Mouse (Mus musculus) forebrain, embryonic 13.5 days (tissue): ENCODE measurements around the gene Adrb1. TPM values are rescaled to one million over a fixed set of nuclear protein-coding genes. Genes with fewer than 3 reads are reported as not detected.

ENCODE experiments used
- ATAC-seq: fragments of 200-750 bp; cut with Nextera tagmentation; 2 replicates; pipeline ENCODE4 v1.8.0; 2017
- H3K27ac ChIP-seq: fragments of 300-500 bp; sonication (generic); 2 replicates; pipeline ENCODE4 v1.5.1; 2015; ENCODE audit warnings: inconsistent platforms, mild to moderate bottlenecking, moderate library complexity
- H3K27me3 ChIP-seq: fragments of 300-500 bp; sonication (generic); 2 replicates; pipeline ENCODE4 v1.6.1; 2015; ENCODE audit warnings: mild to moderate bottlenecking, inconsistent platforms
- H3K36me3 ChIP-seq: fragments of 300-500 bp; sonication (generic); 2 replicates; pipeline ENCODE4 v1.6.1; 2015; ENCODE audit warnings: mild to moderate bottlenecking, inconsistent platforms; ENCODE audit not compliant: poor library complexity, severe bottlenecking
- H3K4me1 ChIP-seq: fragments of 300-500 bp; sonication (generic); 2 replicates; pipeline ENCODE4 v1.6.1; 2015; ENCODE audit warnings: inconsistent platforms
- H3K4me2 ChIP-seq: fragments of 300-500 bp; sonication (generic); 2 replicates; pipeline ENCODE4 v1.6.1; 2015; ENCODE audit warnings: inconsistent platforms, mild to moderate bottlenecking, moderate library complexity
- H3K4me3 ChIP-seq: fragments of 300-500 bp; sonication (generic); 2 replicates; pipeline ENCODE4 v1.5.1; 2015; ENCODE audit warnings: mild to moderate bottlenecking, inconsistent platforms
- H3K9ac ChIP-seq: fragments of 300-500 bp; sonication (generic); 2 replicates; pipeline ENCODE4 v1.6.1; 2015; ENCODE audit warnings: mild to moderate bottlenecking, inconsistent platforms
- H3K9me3 ChIP-seq: fragments of 300-500 bp; sonication (generic); replicated peaks from 2 replicates; pipeline ENCODE4 v1.6.1; 2016; ENCODE audit warnings: inconsistent platforms
- WGBS: fragments of 180-500 bp; shearing (Covaris S2); methylation state at CpG from one replicate; pipeline ENCODE4 v1.1.7; 2015; 5-methylcytosine and 5-hydroxymethylcytosine counted together
- polyA plus RNA-seq: library from polyadenylated mRNA; unstranded; fragments of >200 nt; fragmentation: Nextera tagmentation; extraction: Ambion mirVana; gene quantifications from 2 replicates; pipeline ENCODE4 v1.2.1, GENCODE M21; 2015

Gene Adrb1
- polyA plus RNA-seq, 1 experiment from 2014 or later, result 0.39 TPM

DNA sequence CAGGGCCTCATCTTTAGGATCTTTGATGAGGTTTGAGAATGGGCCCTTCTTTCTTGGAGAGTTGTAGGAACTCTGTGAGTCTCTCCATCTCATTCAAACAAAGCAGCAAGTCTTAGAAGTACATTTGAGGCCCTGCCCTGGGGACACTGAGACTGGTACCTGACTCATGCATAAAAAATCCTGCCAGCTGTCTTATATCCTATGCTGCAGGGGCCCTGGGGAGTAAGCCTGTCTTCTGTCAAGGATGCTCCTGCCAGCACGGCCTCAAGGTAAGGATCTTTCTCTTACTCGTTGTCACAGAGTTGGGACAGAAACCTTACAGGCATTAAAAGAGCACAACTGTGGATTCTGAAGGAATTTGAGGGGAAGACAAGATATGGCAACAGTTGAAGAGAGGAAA, 13.2 kb upstream of the Adrb1 start:
- Histone ChIP-seq H3K36me3 (no peaks in the 10 kb centered on the region), H3K4me3 (no peak overlapping the region), H3K4me2 (no peak overlapping the region), H3K9ac (no peak overlapping the region), H3K4me1 (peaks cover 9% of the 10 kb centered on the region), H3K27me3 (no peaks in the 10 kb centered on the region), H3K9me3 (no peaks in the 10 kb centered on the region), H3K27ac (no peak overlapping the region)
- no peak for ATAC-seq
- 79% methylated on average over 2 of the region's 2 CpGs for WGBS

DNA sequence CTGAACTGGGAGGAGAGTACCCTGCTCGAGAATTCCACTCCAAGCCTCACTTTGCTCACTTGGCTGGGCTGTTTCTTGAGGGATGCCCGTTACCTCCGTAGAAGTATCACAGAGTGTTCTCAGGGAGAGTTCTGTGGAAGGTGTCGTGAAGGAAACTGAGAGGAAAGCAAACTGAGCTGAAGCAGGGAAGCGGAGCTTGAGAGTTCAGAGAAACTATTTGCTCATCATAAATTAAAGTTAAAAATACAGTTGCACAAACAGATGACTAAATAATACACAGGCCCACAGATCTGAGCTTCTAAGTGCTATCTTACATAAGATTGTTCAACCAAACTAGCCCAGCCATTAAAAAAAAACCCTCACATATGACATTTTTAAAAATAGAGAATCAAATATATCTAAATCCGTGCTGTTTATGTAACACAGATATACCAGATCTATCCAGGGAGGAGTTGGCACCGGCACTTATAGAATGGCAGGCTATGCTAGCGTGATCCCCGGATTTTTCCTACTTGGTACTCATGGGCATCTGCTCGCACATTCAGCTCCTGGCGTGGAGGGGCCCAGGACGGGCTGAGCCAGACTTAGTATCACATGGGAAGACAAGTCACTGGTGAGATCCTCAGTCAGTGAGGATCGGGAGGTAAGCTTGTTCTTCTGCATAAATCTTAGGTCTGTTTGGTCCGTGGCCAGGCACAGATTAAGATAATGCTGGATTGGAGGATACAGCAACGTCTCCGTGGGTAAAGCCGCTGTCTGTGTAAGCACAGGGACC, 11.7 kb upstream of the Adrb1 start:
- no peak for ATAC-seq
- H3K9me3 ChIP-seq, result no peaks in the 10 kb centered on the region
- H3K4me2 ChIP-seq, result no peak overlapping the region
- H3K36me3 ChIP-seq, result no peaks in the 10 kb centered on the region
- H3K4me1 ChIP-seq, result peaks cover 10% of the 10 kb centered on the region
- no peaks in the 10 kb centered on the region for H3K27me3 ChIP-seq
- no peak overlapping the region for H3K4me3 ChIP-seq
- 83% methylated on average over 17 of the region's 17 CpGs for WGBS
- no peak overlapping the region for H3K9ac ChIP-seq
- no peak overlapping the region for H3K27ac ChIP-seq

- WGBS, result 88% methylated on average over 5 of the region's 5 CpGs
- H3K27ac ChIP-seq, result no peak overlapping the region
- H3K27me3 ChIP-seq, result peaks cover 9% of the 10 kb centered on the region; the same call in 1 of the 2 replicates
- H3K4me1 ChIP-seq, result peaks cover 4% of the 10 kb centered on the region; the same call in 1 of the 2 replicates
- no peaks in the 10 kb centered on the region for H3K36me3 ChIP-seq
- H3K4me2 ChIP-seq, result no peak overlapping the region
- H3K9me3 ChIP-seq, result no peaks in the 10 kb centered on the region
- ATAC-seq, result no peak
- H3K4me3 ChIP-seq, result no peak overlapping the region
- no peak overlapping the region for H3K9ac ChIP-seq
Observed at GRCm38 (mm10) chr19:56713613-56714012, 8.4 kb upstream of the Adrb1 start.

DNA sequence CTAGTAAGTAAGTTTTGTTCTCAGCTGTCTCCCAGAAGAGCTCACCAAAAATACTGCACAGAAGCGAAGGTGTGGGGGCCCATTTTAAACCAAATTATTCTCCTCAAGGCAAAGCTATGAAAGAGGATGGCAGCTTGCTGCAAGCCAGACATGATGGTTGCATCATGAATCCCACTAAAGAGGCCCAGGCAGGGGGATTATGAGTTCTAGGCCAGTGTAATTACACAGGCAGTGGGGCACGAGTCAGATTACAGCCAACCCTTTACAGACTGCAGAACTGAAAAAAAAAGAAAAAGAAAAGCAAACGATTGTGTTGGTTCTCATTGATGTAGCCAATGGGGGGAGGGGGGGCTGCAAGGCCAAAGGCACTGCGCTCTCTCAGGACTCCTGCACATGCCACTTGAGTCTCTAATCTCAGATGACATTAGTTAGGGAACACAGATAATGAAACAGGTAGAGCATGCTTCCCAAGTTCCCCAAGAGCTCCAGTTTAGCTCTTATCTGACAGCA, 7.3 kb upstream of the Adrb1 start:
- Histone ChIP-seq H3K36me3 (no peaks in the 10 kb centered on the region), H3K9me3 (no peaks in the 10 kb centered on the region), H3K27me3 (peaks cover 18% of the 10 kb centered on the region), H3K27ac (no peak overlapping the region), H3K4me3 (no peak overlapping the region), H3K9ac (no peak overlapping the region), H3K4me1 (peaks cover 4% of the 10 kb centered on the region; the same call in 1 of the 2 replicates), H3K4me2 (no peak overlapping the region)
- 15% methylated on average over 4 of the region's 4 CpGs for WGBS
- no peak for ATAC-seq

DNA sequence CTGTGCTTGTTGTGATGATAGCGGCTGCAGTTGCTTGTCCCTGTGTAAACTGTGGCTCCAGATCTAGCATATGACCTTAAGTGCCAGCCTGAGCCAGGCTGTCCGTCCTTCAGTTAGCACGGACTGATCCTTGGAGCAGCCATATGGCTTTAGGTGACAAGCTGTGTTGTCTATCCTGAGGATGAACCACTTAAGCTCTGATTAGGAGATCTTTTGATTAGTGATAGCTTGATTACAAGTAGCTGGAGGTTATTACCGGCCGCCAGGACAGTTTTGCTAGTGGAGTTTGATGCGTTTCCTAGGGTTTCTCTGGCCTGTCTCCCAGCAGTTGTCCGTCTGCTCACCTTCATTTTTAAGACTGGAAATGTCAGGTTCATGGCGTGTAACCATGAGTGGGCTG, 4.0 kb upstream of the Adrb1 start:
- H3K4me1 ChIP-seq, result peaks cover 24% of the 10 kb centered on the region
- H3K27me3 ChIP-seq, result peaks cover 48% of the 10 kb centered on the region
- H3K4me3 ChIP-seq, result no peak overlapping the region
- H3K4me2 ChIP-seq, result no peak overlapping the region
- no peak for ATAC-seq
- no peaks in the 10 kb centered on the region for H3K36me3 ChIP-seq
- WGBS, result 91% methylated on average over 8 of the region's 8 CpGs
- H3K9me3 ChIP-seq, result no peaks in the 10 kb centered on the region
- no peak overlapping the region for H3K9ac ChIP-seq
- H3K27ac ChIP-seq, result no peak overlapping the region

DNA sequence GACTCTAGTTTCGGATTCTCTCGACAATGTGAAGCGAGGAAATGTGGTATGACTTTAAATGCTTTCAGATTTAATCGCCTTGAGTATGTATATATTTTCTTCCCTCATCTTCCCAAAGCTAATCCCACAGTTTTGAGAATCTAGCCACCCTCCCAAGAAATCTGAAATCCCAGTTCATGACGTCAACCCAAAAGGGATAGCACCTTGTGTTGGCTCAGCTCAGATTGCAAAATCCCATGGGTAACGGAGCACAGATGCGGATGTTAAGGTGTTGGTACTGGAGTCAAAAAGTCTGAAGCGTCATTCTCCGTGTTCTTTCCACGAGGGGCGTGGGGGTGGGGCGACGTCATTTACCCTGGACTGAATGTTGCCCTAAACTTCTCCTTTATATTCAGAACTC, 1.1 kb upstream of the Adrb1 start:
- Histone ChIP-seq H3K27me3 (peaks cover 75% of the 10 kb centered on the region), H3K4me1 (peaks cover 28% of the 10 kb centered on the region), H3K4me3 (peak overlapping the region; percentile 55; the same call in 1 of the 2 replicates), H3K9ac (peak overlapping the region; percentile 69; the same call in 1 of the 2 replicates), H3K27ac (no peak overlapping the region), H3K9me3 (no peaks in the 10 kb centered on the region), H3K4me2 (peak overlapping the region; percentile 94), H3K36me3 (no peaks in the 10 kb centered on the region)
- WGBS, result 31% methylated on average over 13 of the region's 13 CpGs
- ATAC-seq, result no peak

GRCm38 (mm10) chr19:56722291-56722707, 300 bp downstream of the Adrb1 start:
- Histone ChIP-seq H3K4me2 (peak overlapping the region; percentile 94), H3K36me3 (no peaks in the 10 kb centered on the region), H3K4me1 (peaks cover 33% of the 10 kb centered on the region), H3K9ac (peak overlapping the region; percentile 69), H3K27me3 (peaks cover 88% of the 10 kb centered on the region), H3K9me3 (no peaks in the 10 kb centered on the region), H3K4me3 (peak overlapping the region; percentile 55), H3K27ac (no peak overlapping the region)
- no peak; the same call in 1 of the 2 replicates for ATAC-seq
- 1% methylated on average over 37 of the region's 48 CpGs for WGBS

DNA sequence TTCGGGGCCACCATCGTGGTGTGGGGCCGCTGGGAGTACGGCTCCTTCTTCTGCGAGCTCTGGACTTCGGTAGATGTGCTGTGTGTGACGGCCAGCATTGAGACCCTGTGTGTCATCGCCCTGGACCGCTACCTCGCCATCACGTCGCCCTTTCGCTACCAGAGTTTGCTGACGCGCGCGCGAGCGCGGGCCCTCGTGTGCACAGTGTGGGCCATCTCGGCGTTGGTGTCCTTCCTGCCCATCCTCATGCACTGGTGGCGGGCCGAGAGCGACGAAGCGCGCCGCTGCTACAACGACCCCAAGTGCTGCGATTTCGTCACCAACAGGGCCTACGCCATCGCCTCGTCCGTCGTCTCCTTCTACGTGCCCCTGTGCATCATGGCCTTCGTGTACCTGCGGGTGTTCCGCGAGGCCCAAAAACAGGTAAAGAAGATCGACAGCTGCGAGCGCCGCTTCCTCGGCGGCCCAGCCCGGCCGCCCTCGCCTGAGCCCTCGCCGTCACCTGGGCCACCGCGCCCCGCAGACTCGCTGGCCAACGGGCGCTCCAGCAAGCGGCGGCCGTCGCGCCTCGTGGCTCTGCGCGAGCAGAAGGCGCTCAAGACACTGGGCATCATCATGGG, 822 bp downstream of the Adrb1 start:
- H3K4me2 ChIP-seq, result peak overlapping the region; percentile 94
- no peaks in the 10 kb centered on the region for H3K9me3 ChIP-seq
- 1% methylated on average over 69 of the region's 69 CpGs for WGBS
- peak overlapping the region; percentile 55 for H3K4me3 ChIP-seq
- H3K27me3 ChIP-seq, result peaks cover 87% of the 10 kb centered on the region
- H3K36me3 ChIP-seq, result no peaks in the 10 kb centered on the region
- H3K4me1 ChIP-seq, result peaks cover 37% of the 10 kb centered on the region
- ATAC-seq, result peak; percentile 29; the same call in 1 of the 2 replicates
- H3K27ac ChIP-seq, result no peak overlapping the region
- H3K9ac ChIP-seq, result peak overlapping the region; percentile 69

GRCm38 (mm10) chr19:56723331-56724125, 1.5 kb downstream of the Adrb1 start:
- ATAC-seq, result 0 out of 2 replicates have a peak, but pooled peaks have one; percentile 5
- H3K4me1 ChIP-seq, result peaks cover 44% of the 10 kb centered on the region
- peak overlapping the region; percentile 94 for H3K4me2 ChIP-seq
- H3K36me3 ChIP-seq, result no peaks in the 10 kb centered on the region
- H3K4me3 ChIP-seq, result peak overlapping the region; percentile 55
- peak overlapping the region; percentile 69 for H3K9ac ChIP-seq
- no peaks in the 10 kb centered on the region for H3K9me3 ChIP-seq
- H3K27ac ChIP-seq, result no peak overlapping the region
- under 1% methylated on average over 70 of the region's 71 CpGs for WGBS
- peaks cover 80% of the 10 kb centered on the region for H3K27me3 ChIP-seq

- ATAC-seq, result no peak
- H3K27me3 ChIP-seq, result peaks cover 76% of the 10 kb centered on the region
- H3K9ac ChIP-seq, result no peak overlapping the region
- H3K4me3 ChIP-seq, result peak overlapping the region; percentile 55
- no peaks in the 10 kb centered on the region for H3K36me3 ChIP-seq
- WGBS, result 5% methylated on average over 12 of the region's 13 CpGs
- no peak overlapping the region for H3K27ac ChIP-seq
- peak overlapping the region; percentile 94 for H3K4me2 ChIP-seq
- no peaks in the 10 kb centered on the region for H3K9me3 ChIP-seq
- H3K4me1 ChIP-seq, result peaks cover 49% of the 10 kb centered on the region
Observed at GRCm38 (mm10) chr19:56724126-56724597, 2.2 kb downstream of the Adrb1 start.

DNA sequence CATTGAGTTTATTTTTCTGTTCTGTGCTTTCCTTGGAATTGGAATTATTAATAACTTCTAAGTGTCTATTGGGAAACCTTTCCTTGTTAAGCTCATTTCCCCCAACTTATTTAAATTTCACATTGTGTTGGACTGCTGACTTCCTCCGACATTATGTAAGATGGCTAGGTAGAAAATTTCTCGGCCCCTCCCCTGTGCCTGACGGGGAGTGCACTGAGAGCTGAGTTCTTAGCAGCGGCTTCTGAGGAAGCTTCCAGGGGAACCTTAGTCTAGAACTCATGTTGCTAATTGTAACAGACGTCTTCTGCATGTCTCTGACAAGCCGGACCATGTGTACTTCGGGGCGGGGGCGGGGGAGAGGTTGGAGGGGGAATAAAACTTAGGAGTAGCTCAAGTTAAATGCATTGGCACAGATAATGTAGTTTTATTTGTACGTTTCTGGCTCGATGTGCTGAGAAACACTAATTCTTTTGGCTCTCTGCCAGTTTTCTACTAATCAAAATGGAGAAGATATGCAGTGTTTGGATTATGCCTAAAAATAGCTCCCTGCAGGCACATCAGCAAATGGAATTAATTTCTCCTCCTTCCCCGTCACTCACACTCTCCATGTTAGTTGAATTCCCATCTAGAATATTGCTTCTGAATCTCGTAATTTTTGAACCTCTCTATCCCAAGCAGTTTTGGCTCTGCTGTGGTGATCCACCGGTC, 5.3 kb downstream of the Adrb1 start:
- Histone ChIP-seq H3K4me3 (no peak overlapping the region), H3K4me2 (0 out of 2 replicates have a peak overlapping the region, but pooled peaks have one; percentile 10), H3K9ac (no peak overlapping the region), H3K27ac (no peak overlapping the region; the same call in none of the 2 replicates), H3K9me3 (no peaks in the 10 kb centered on the region), H3K4me1 (peaks cover 36% of the 10 kb centered on the region), H3K27me3 (peaks cover 47% of the 10 kb centered on the region), H3K36me3 (no peaks in the 10 kb centered on the region)
- ATAC-seq, result peak; percentile 72
- 57% methylated on average over 14 of the region's 14 CpGs for WGBS
